Mouse (Mus musculus): ENCODE results near the gene Fam98c. TPM values are rescaled to one million over a fixed set of nuclear protein-coding genes. Genes with fewer than 3 reads are reported as not detected.
"Not testable (repeated sequence)": the region's sequence is repeated elsewhere in the genome, so short reads cannot be mapped to it uniquely, and the experiment has no call there.

Fam98c gene
- 25.8 and 32.8 TPM in 2 replicates for polyA plus RNA-seq (2014; fragmentation: Nextera tagmentation; extraction: Ambion mirVana)

- DNase-seq (ENCODE audit: low spot score) (peak; percentile 82), ATAC-seq (ENCODE audit: low FRiP score) (peak; percentile 82)
- 0 out of 2 replicates have a peak, but pooled peaks cover 5% of the 10 kb centered on the region for H3K27me3 ChIP-seq (ENCODE audit: control insufficient read depth, insufficient read depth, low read length)
- H3K27ac ChIP-seq = peak within 1 kb of the TSS; percentile 89
- no peaks in the 10 kb centered on the region; the same call in 1 of the 2 replicates for H3K9me3 ChIP-seq (ENCODE audit: control insufficient read depth, low read length)
- H3K4me1 ChIP-seq (replicated peaks; ENCODE audit: control insufficient read depth, insufficient read depth, low read length) = 0 out of 2 replicates have a peak, but pooled peaks cover 5% of the 10 kb centered on the region
- WGBS = 4% methylated on average over 68 of the region's 68 CpGs
- no peaks in the 10 kb centered on the region; the same call in 1 of the 2 replicates for H3K36me3 ChIP-seq (replicated peaks; ENCODE audit: control insufficient read depth, insufficient read depth)
- H3K9ac ChIP-seq = peak within 1 kb of the TSS; percentile 81
- H3K4me2 ChIP-seq (replicated peaks) = peak within 1 kb of the TSS; percentile 90
- peak within 1 kb of the TSS; percentile 82 for H3K4me3 ChIP-seq (replicated peaks; ENCODE audit: low read length)
These were observed at the start of gene Fam98c for GRCm38 (mm10) chr7:29155838-29156782. TSS of gene Fam98c (minus strand) at chr7:29156234.

- WGBS = 88% methylated on average over 6 of the region's 6 CpGs
- Histone ChIP-seq H3K36me3 (replicated peaks; ENCODE audit: control insufficient read depth, insufficient read depth) (no peaks in the 10 kb centered on the region), H3K9me3 (ENCODE audit: control insufficient read depth, low read length) (no peaks in the 10 kb centered on the region), H3K4me1 (replicated peaks; ENCODE audit: control insufficient read depth, insufficient read depth, low read length) (no peaks in the 10 kb centered on the region), H3K9ac (no peak overlapping the region), H3K27ac (no peak overlapping the region), H3K4me3 (replicated peaks; ENCODE audit: low read length) (no peak overlapping the region), H3K4me2 (replicated peaks) (no peak overlapping the region), H3K27me3 (ENCODE audit: control insufficient read depth, insufficient read depth, low read length) (no peaks in the 10 kb centered on the region)
- DNase-seq (ENCODE audit: low spot score) = no peak
- no peak for ATAC-seq (ENCODE audit: low FRiP score)
These were observed 46.5 kb upstream of the Fam98c start for GRCm38 (mm10) chr7:29202577-29202976.

DNA sequence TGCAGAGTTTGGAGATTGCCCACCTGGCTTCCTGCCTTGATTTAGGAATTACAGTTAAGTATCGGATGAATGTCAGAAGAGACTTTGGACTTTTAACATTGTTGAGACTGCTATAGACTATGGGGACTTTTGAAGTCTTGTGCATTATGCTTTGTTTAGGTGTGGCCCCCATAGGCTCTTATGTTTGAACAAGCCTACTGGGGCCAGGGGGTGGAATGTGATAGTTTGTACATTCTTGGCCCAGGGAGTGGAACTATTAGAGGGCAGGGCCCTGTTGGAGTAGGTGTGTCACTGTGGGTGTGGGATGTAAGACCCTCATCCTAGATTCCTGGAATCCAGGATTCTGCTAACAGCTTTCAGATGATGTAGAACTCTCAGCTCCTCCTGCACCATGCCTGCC lies 38.2 kb upstream of the Fam98c start:
- H3K4me3 ChIP-seq (replicated peaks; ENCODE audit: low read length); H3K4me2 ChIP-seq (replicated peaks); H3K9me3 ChIP-seq (ENCODE audit: control insufficient read depth, low read length); H3K9ac ChIP-seq; H3K4me1 ChIP-seq (replicated peaks; ENCODE audit: control insufficient read depth, insufficient read depth, low read length); H3K27me3 ChIP-seq (ENCODE audit: control insufficient read depth, insufficient read depth, low read length); DNase-seq (ENCODE audit: low spot score); ATAC-seq (ENCODE audit: low FRiP score); H3K36me3 ChIP-seq (replicated peaks; ENCODE audit: control insufficient read depth, insufficient read depth); H3K27ac ChIP-seq: not testable (repeated sequence)
- WGBS = 100% methylated on average over 1 of the region's 1 CpGs

GRCm38 (mm10) chr7:29181323-29181722 lies 25.3 kb upstream of the Fam98c start:
- Histone ChIP-seq H3K4me1 (replicated peaks; ENCODE audit: control insufficient read depth, insufficient read depth, low read length) (peaks cover 16% of the 10 kb centered on the region), H3K4me3 (replicated peaks; ENCODE audit: low read length) (peak overlapping the region; percentile 78; the same call in 1 of the 2 replicates), H3K27ac (peak overlapping the region; percentile 67; the same call in 1 of the 2 replicates), H3K4me2 (replicated peaks) (peak overlapping the region; percentile 90)
- not testable (repeated sequence) for H3K9me3 ChIP-seq (ENCODE audit: control insufficient read depth, low read length); H3K27me3 ChIP-seq (ENCODE audit: control insufficient read depth, insufficient read depth, low read length); H3K36me3 ChIP-seq (replicated peaks; ENCODE audit: control insufficient read depth, insufficient read depth); H3K9ac ChIP-seq; ATAC-seq (ENCODE audit: low FRiP score); DNase-seq (ENCODE audit: low spot score)
- 87% methylated on average over 4 of the region's 4 CpGs for WGBS

DNA sequence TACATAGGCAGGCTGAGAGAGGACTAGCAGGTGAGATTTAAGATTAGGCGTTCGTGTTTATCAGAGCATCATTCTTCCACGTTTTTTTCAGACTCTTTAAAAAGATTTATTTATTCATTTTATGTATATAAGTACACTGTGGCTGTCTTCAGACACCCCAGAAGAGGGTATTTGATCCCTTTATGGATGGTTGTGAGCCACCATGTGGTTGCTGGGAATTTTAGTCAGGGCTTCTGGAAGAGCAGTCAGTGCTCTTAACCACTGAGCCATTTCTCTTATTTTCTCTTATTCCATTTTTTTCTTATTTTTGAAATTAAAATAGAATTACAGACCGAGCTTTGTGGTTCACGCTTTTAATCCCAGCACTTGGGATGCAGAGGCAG lies 24.8 kb upstream of the Fam98c start:
- peak; percentile 50 for DNase-seq (ENCODE audit: low spot score)
- peaks cover 16% of the 10 kb centered on the region for H3K4me1 ChIP-seq (replicated peaks; ENCODE audit: control insufficient read depth, insufficient read depth, low read length)
- peak overlapping the region; percentile 67 for H3K27ac ChIP-seq
- H3K36me3 ChIP-seq (replicated peaks; ENCODE audit: control insufficient read depth, insufficient read depth) = peaks cover 12% of the 10 kb centered on the region
- ATAC-seq (ENCODE audit: low FRiP score) = peak; percentile 12; the same call in 1 of the 2 replicates
- H3K27me3 ChIP-seq (ENCODE audit: control insufficient read depth, insufficient read depth, low read length) = no peaks in the 10 kb centered on the region
- H3K9ac ChIP-seq = 0 out of 2 replicates have a peak overlapping the region, but pooled peaks have one; percentile 7
- peak overlapping the region; percentile 78 for H3K4me3 ChIP-seq (replicated peaks; ENCODE audit: low read length)
- H3K4me2 ChIP-seq (replicated peaks) = peak overlapping the region; percentile 90
- no peaks in the 10 kb centered on the region for H3K9me3 ChIP-seq (ENCODE audit: control insufficient read depth, low read length)
- 41% methylated on average over 5 of the region's 5 CpGs for WGBS

DNA sequence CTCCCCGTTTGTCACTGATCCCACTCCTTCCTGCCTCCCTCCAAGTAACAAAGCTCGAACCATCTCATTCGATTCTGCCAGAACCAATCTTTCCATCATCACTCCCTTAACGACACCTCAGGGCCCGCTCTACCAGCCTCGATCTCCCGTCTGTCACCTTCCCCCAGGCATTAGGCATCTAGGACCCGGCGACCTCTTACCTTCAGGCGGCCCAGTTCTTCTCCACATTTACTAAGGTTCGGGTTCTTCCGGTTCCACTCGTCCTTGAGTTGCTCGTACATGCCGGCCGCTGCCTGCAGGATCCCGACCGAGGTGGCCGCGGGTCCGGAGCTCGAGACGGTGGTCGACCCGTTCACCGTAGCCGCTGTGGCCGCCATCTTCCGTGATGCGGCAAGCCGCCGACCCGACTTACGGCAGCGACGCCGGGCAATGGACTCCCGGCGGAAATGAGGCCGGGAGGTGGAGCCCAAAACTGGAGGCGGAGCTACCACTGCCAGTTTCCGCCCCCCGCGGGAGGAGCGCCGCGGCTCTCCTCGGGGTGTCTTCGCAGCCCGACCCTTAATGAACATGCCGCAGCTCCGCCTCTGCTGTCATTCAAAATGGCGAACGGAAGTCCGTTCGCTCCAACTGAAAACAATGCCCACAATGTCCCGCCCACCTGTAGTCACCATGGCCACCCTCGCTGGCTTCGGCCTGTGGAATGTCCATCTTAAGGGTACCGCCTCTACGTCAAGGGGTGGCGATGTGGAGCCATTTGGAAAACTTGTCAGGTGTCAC lies 24.2 kb upstream of the Fam98c start, which contains the start of gene Psmd8:
TSS of gene Psmd8 (minus strand) at position 625 of the 777 bp plus-strand sequence.
- H3K4me2 ChIP-seq (replicated peaks) = peak within 1 kb of the TSS; percentile 90
- peak; percentile 96 for DNase-seq (ENCODE audit: low spot score)
- H3K27ac ChIP-seq = peak within 1 kb of the TSS; percentile 70
- peak; percentile 96 for ATAC-seq (ENCODE audit: low FRiP score)
- peak within 1 kb of the TSS; percentile 78 for H3K4me3 ChIP-seq (replicated peaks; ENCODE audit: low read length)
- no peaks in the 10 kb centered on the region for H3K9me3 ChIP-seq (ENCODE audit: control insufficient read depth, low read length)
- peak within 1 kb of the TSS; percentile 86 for H3K9ac ChIP-seq
- H3K36me3 ChIP-seq (replicated peaks; ENCODE audit: control insufficient read depth, insufficient read depth) = peaks cover 18% of the 10 kb centered on the region
- H3K27me3 ChIP-seq (ENCODE audit: control insufficient read depth, insufficient read depth, low read length) = 0 out of 2 replicates have a peak, but pooled peaks cover 2% of the 10 kb centered on the region
- under 1% methylated on average over 62 of the region's 62 CpGs for WGBS
- H3K4me1 ChIP-seq (replicated peaks; ENCODE audit: control insufficient read depth, insufficient read depth, low read length) = peaks cover 16% of the 10 kb centered on the region

- Histone ChIP-seq H3K27ac (no peak overlapping the region), H3K4me2 (replicated peaks) (peak overlapping the region; percentile 90), H3K9ac (peak overlapping the region; percentile 86), H3K27me3 (ENCODE audit: control insufficient read depth, insufficient read depth, low read length) (peaks cover 11% of the 10 kb centered on the region), H3K9me3 (ENCODE audit: control insufficient read depth, low read length) (no peaks in the 10 kb centered on the region), H3K4me1 (replicated peaks; ENCODE audit: control insufficient read depth, insufficient read depth, low read length) (peaks cover 16% of the 10 kb centered on the region), H3K4me3 (replicated peaks; ENCODE audit: low read length) (peak overlapping the region; percentile 78), H3K36me3 (replicated peaks; ENCODE audit: control insufficient read depth, insufficient read depth) (peaks cover 27% of the 10 kb centered on the region)
- ATAC-seq (ENCODE audit: low FRiP score) (no peak), DNase-seq (ENCODE audit: low spot score) (no peak)
- 71% methylated on average over 7 of the region's 7 CpGs for WGBS
These were observed 23.3 kb upstream of the Fam98c start for GRCm38 (mm10) chr7:29179323-29179722.

- no peak overlapping the region for H3K27ac ChIP-seq
- no peak overlapping the region for H3K4me3 ChIP-seq (replicated peaks; ENCODE audit: low read length)
- H3K36me3 ChIP-seq (replicated peaks; ENCODE audit: control insufficient read depth, insufficient read depth) = peaks cover 40% of the 10 kb centered on the region
- H3K27me3 ChIP-seq (ENCODE audit: control insufficient read depth, insufficient read depth, low read length) = peaks cover 23% of the 10 kb centered on the region
- H3K4me1 ChIP-seq (replicated peaks; ENCODE audit: control insufficient read depth, insufficient read depth, low read length) = peaks cover 16% of the 10 kb centered on the region
- H3K9me3 ChIP-seq (ENCODE audit: control insufficient read depth, low read length) = no peaks in the 10 kb centered on the region
- H3K9ac ChIP-seq = no peak overlapping the region
- ATAC-seq (ENCODE audit: low FRiP score) (no peak), DNase-seq (ENCODE audit: low spot score) (no peak)
- 85% methylated on average over 4 of the region's 4 CpGs for WGBS
- H3K4me2 ChIP-seq (replicated peaks) = no peak overlapping the region
These were observed 22.1 kb upstream of the Fam98c start for GRCm38 (mm10) chr7:29178106-29178505.
